Mouse (Mus musculus) hindbrain, postnatal 0 days (tissue): ENCODE data around the gene Gm17018. TPM values are rescaled to one million over a fixed set of nuclear protein-coding genes. Genes with fewer than 3 reads are reported as not detected.

Experiments used
- ATAC-seq: fragments of 200-750 bp; cut with Nextera tagmentation; 2 replicates; pipeline ENCODE4 v1.8.0; 2017; ENCODE audit warnings: mild to moderate bottlenecking, moderate TSS enrichment, moderate library complexity
- DNase-seq: peaks from one replicate; pipeline ENCODE4 v3.0.0-alpha.2; 2015; ENCODE audit warnings: low spot score
- H3K27ac ChIP-seq: fragments of 300-500 bp; sonication (generic); 2 replicates; pipeline ENCODE4 v1.5.1; 2014; ENCODE audit warnings: mild to moderate bottlenecking
- H3K27me3 ChIP-seq: fragments of 300-500 bp; sonication (generic); 2 replicates; pipeline ENCODE4 v1.6.1; 2014; ENCODE audit warnings: low read length, mixed read lengths; ENCODE audit not compliant: insufficient read depth
- H3K36me3 ChIP-seq: fragments of 300-500 bp; sonication (generic); 2 replicates; pipeline ENCODE4 v1.6.1; 2014; ENCODE audit warnings: low read length, mixed read lengths; ENCODE audit not compliant: insufficient read depth
- H3K4me1 ChIP-seq: fragments of 300-500 bp; sonication (generic); 2 replicates; pipeline ENCODE4 v1.6.1; 2014; ENCODE audit warnings: antibody characterized with exemption, low read length, mixed read lengths; ENCODE audit not compliant: insufficient read depth
- H3K4me2 ChIP-seq: fragments of 300-500 bp; sonication (generic); 2 replicates; pipeline ENCODE4 v1.6.1; 2014; ENCODE audit warnings: low read depth, mild to moderate bottlenecking, low read length, moderate library complexity, mixed read lengths
- H3K4me3 ChIP-seq: fragments of 300-500 bp; sonication (generic); 2 replicates; pipeline ENCODE4 v1.5.1; 2014; ENCODE audit warnings: low read length
- H3K9ac ChIP-seq: fragments of 300-500 bp; sonication (generic); replicated peaks from 2 replicates; pipeline ENCODE4 v1.6.1; 2014; ENCODE audit warnings: mild to moderate bottlenecking, low read length, moderate library complexity, mixed read lengths
- H3K9me3 ChIP-seq: fragments of 300-500 bp; sonication (generic); 2 replicates; pipeline ENCODE4 v1.6.1; 2016; ENCODE audit warnings: low read length, mixed read lengths
- CTCF ChIP-seq: IDR thresholded peaks from 2 replicates; pipeline ENCODE4 v1.5.1; 2016; ENCODE audit warnings: antibody characterized with exemption, control low read depth, low read depth
- WGBS: fragments of 180-500 bp; shearing (Covaris S2); extraction: QIAGEN DNeasy Blood & Tissue Kit; methylation state at CpG from one replicate; pipeline ENCODE4 v1.1.7; 2014; 5-methylcytosine and 5-hydroxymethylcytosine counted together
- polyA plus RNA-seq: library from polyadenylated mRNA; unstranded; fragments of >200 nt; fragmentation: Nextera tagmentation; extraction: Ambion mirVana; gene quantifications from 2 replicates; pipeline ENCODE4 v1.2.1, GENCODE M21; 2015
- total RNA-seq: library from RNA; depleted of rRNA; stranded (reverse); fragments of >200 nt; gene quantifications from 2 replicates; pipeline ENCODE4 v1.2.3, GENCODE M21; 2014; rRNA removed

Gm17018 gene
- total RNA-seq = 20.9 and 23.0 TPM in 2 replicates
- polyA plus RNA-seq = 86.4 and 90.7 TPM in 2 replicates

GRCm38 (mm10) chr19:45560153-45560890 is at the start of gene Gm17018, which contains the start of gene Poll:
Gene Gm17018, plus strand, starts transcription at chr19:45560615.
Gene Poll, minus strand, starts transcription at chr19:45560531.
- no peaks in the 10 kb centered on the region for H3K9me3 ChIP-seq
- peak; percentile 92 for ATAC-seq
- peak; percentile 91 for DNase-seq
- H3K27ac ChIP-seq = peak within 1 kb of the TSS; percentile 56; the same call in 1 of the 2 replicates
- H3K4me1 ChIP-seq = no peaks in the 10 kb centered on the region; the same call in 1 of the 2 replicates
- WGBS = under 1% methylated on average over 34 of the region's 35 CpGs
- H3K4me3 ChIP-seq = peak within 1 kb of the TSS; percentile 74
- peak within 1 kb of the TSS; percentile 63 for H3K9ac ChIP-seq
- TF ChIP-seq CTCF = no peak
- no peaks in the 10 kb centered on the region for H3K27me3 ChIP-seq
- H3K36me3 ChIP-seq = no peaks in the 10 kb centered on the region
- peak within 1 kb of the TSS; percentile 100 for H3K4me2 ChIP-seq

- Histone ChIP-seq H3K4me2 (no peak overlapping the region), H3K9ac (no peak overlapping the region), H3K4me1 (no peaks in the 10 kb centered on the region), H3K27ac (no peak overlapping the region), H3K36me3 (peaks cover 20% of the 10 kb centered on the region), H3K4me3 (no peak overlapping the region), H3K27me3 (no peaks in the 10 kb centered on the region), H3K9me3 (no peaks in the 10 kb centered on the region)
- WGBS = 78% methylated on average over 3 of the region's 3 CpGs
- DNase-seq = no peak
- ATAC-seq = no peak
- no peak for TF ChIP-seq CTCF
Observed at GRCm38 (mm10) chr19:45510680-45511079, 49.7 kb upstream of the Gm17018 start.

GRCm38 (mm10) chr19:45511406-45511805 is 49.0 kb upstream of the Gm17018 start:
- H3K27me3 ChIP-seq = no peaks in the 10 kb centered on the region
- H3K4me3 ChIP-seq = no peak overlapping the region
- H3K4me2 ChIP-seq = no peak overlapping the region
- H3K36me3 ChIP-seq = peaks cover 25% of the 10 kb centered on the region
- WGBS = 37% methylated on average over 4 of the region's 4 CpGs
- H3K4me1 ChIP-seq = no peaks in the 10 kb centered on the region
- no peak overlapping the region for H3K9ac ChIP-seq
- H3K9me3 ChIP-seq = no peaks in the 10 kb centered on the region
- ATAC-seq (no peak), DNase-seq (peak; percentile 58)
- TF ChIP-seq CTCF = no peak
- no peak overlapping the region for H3K27ac ChIP-seq

- no peak for TF ChIP-seq CTCF
- no peak for DNase-seq
- H3K9me3 ChIP-seq = no peaks in the 10 kb centered on the region
- H3K4me2 ChIP-seq = no peak overlapping the region
- WGBS = 85% methylated on average over 2 of the region's 2 CpGs
- no peak overlapping the region for H3K9ac ChIP-seq
- H3K4me1 ChIP-seq = no peaks in the 10 kb centered on the region
- no peaks in the 10 kb centered on the region for H3K27me3 ChIP-seq
- no peak overlapping the region for H3K4me3 ChIP-seq
- no peak for ATAC-seq
- peaks cover 46% of the 10 kb centered on the region for H3K36me3 ChIP-seq
- no peak overlapping the region for H3K27ac ChIP-seq
Observed at GRCm38 (mm10) chr19:45515341-45515740, 45.1 kb upstream of the Gm17018 start.

GRCm38 (mm10) chr19:45516264-45516663 is 44.2 kb upstream of the Gm17018 start:
- H3K36me3 ChIP-seq = peaks cover 55% of the 10 kb centered on the region
- no peak overlapping the region for H3K9ac ChIP-seq
- no peak overlapping the region for H3K4me2 ChIP-seq
- no peaks in the 10 kb centered on the region for H3K4me1 ChIP-seq
- no peak overlapping the region for H3K27ac ChIP-seq
- WGBS = 94% methylated on average over 12 of the region's 12 CpGs
- no peaks in the 10 kb centered on the region for H3K27me3 ChIP-seq
- ATAC-seq (no peak), DNase-seq (no peak)
- H3K4me3 ChIP-seq = no peak overlapping the region
- TF ChIP-seq CTCF = no peak
- H3K9me3 ChIP-seq = no peaks in the 10 kb centered on the region

GRCm38 (mm10) chr19:45527382-45527781 is 33.0 kb upstream of the Gm17018 start:
- no peak for TF ChIP-seq CTCF
- peaks cover 49% of the 10 kb centered on the region for H3K36me3 ChIP-seq
- 90% methylated on average over 7 of the region's 7 CpGs for WGBS
- DNase-seq (no peak), ATAC-seq (no peak)
- H3K27ac ChIP-seq = no peak overlapping the region
- no peaks in the 10 kb centered on the region for H3K4me1 ChIP-seq
- H3K4me2 ChIP-seq = no peak overlapping the region
- no peak overlapping the region for H3K4me3 ChIP-seq
- H3K9me3 ChIP-seq = no peaks in the 10 kb centered on the region
- H3K9ac ChIP-seq = no peak overlapping the region
- H3K27me3 ChIP-seq = no peaks in the 10 kb centered on the region
